Mouse (Mus musculus) myocyte (in vitro differentiated cells): ENCODE data around the gene Tmem33.

ENCODE experiments used
- CEBPB ChIP-seq: IDR thresholded peaks from 2 replicates; pipeline ENCODE4 v1.6.1; 2011; ENCODE audit warnings: mild to moderate bottlenecking, moderate library complexity; ENCODE audit not compliant: poor library complexity, insufficient read depth, severe bottlenecking
- E2F4 ChIP-seq: IDR thresholded peaks from one replicate; pipeline ENCODE4 v1.6.1; 2011; ENCODE audit warnings: mild to moderate bottlenecking, control low read depth, moderate library complexity; ENCODE audit not compliant: insufficient read depth
- MAX ChIP-seq: IDR thresholded peaks from one replicate; pipeline ENCODE4 v1.6.1; 2011; ENCODE audit warnings: low read depth, mild to moderate bottlenecking, control low read depth
- MYOD1 ChIP-seq, 3 experiments: IDR thresholded peaks; one replicate each; pipeline ENCODE4 v1.6.1; 2011; ENCODE audit warnings: control low read depth in 2 of 3, low read depth in 2 of 3, mild to moderate bottlenecking in 2 of 3, moderate library complexity in 1 of 3; ENCODE audit not compliant: insufficient read length in 2 of 3, control insufficient read depth in 1 of 3
- MYOG ChIP-seq, 3 experiments: IDR thresholded peaks; one replicate each; pipeline ENCODE4 v1.6.1; 2011; ENCODE audit warnings: control low read depth in 2 of 3, low read depth in 2 of 3, mild to moderate bottlenecking in 2 of 3; ENCODE audit not compliant: insufficient read length in 2 of 3, control insufficient read depth in 1 of 3, insufficient read depth in 1 of 3
- POLR2A ChIP-seq: IDR thresholded peaks from one replicate; pipeline ENCODE4 v1.6.1; 2011; ENCODE audit warnings: low read depth, mild to moderate bottlenecking, control low read depth, moderate library complexity; ENCODE audit not compliant: insufficient read length
- POLR2AphosphoS2 ChIP-seq: IDR thresholded peaks from one replicate; pipeline ENCODE4 v1.6.1; 2011; ENCODE audit warnings: low read depth, control low read depth; ENCODE audit not compliant: insufficient read length
- REST ChIP-seq: IDR thresholded peaks from one replicate; pipeline ENCODE4 v1.6.1; 2011; ENCODE audit warnings: mild to moderate bottlenecking, control low read depth, moderate library complexity; ENCODE audit not compliant: insufficient read depth, insufficient read length
- TCF12 ChIP-seq: IDR thresholded peaks from one replicate; pipeline ENCODE4 v1.6.1; 2011; ENCODE audit warnings: mild to moderate bottlenecking, control low read depth; ENCODE audit not compliant: poor library complexity, insufficient read depth, severe bottlenecking
- USF1 ChIP-seq: IDR thresholded peaks from one replicate; pipeline ENCODE4 v1.6.1; 2011; ENCODE audit warnings: low read depth, mild to moderate bottlenecking, control low read depth, moderate library complexity

- no peak for TF ChIP-seq MAX
- TF ChIP-seq POLR2A: no peak
- no peak for TF ChIP-seq MYOG (IDR thresholded peaks at IDR 0.05; ENCODE audit: control insufficient read depth in 1 of 3, insufficient read depth in 1 of 3, insufficient read length in 2 of 3, low read depth in 2 of 3)
- no peak for TF ChIP-seq USF1
- TF ChIP-seq TCF12: no peak
- TF ChIP-seq POLR2AphosphoS2: no peak
- no peak for TF ChIP-seq E2F4
- TF ChIP-seq MYOD1 (IDR thresholded peaks at IDR 0.05; ENCODE audit: control insufficient read depth in 1 of 3, insufficient read length in 2 of 3, low read depth in 2 of 3): no peak
- TF ChIP-seq REST: no peak
- no peak for TF ChIP-seq CEBPB
These were observed 22.1 kb upstream of the Tmem33 start for GRCm38 (mm10) chr5:67238303-67238702.
